Mouse (Mus musculus): ENCODE data around the gene Alox8.

Gene Alox8

DNA sequence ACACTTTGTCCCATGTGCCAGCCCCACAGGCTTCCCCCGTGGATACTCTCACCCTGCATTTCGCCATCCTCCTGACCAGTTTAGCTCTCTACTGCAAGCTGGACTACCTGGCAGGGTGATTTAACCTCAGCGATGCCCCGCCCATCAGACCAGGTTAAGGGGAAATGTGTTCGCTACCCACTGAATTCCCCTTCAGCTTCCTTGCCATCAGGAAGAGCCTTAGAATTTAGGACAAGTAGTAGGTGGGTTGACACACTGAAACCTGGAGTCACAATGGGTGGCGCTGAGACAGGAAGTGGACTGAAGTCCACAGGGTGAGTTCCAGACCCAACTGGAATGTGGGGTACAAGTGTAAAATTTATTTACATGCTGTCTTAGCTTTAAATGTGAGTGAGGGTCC lies at the start of gene Alox8:
Gene Alox8 (minus strand): TSS at position 101 of the 400 bp plus-strand sequence.
- no peak for DNase-seq (ENCODE audit: low spot score)

GRCm38 (mm10) chr11:69245643-69246042 lies 48.0 kb upstream of the Alox8 start:
- DNase-seq (ENCODE audit: low spot score) = no peak

DNA sequence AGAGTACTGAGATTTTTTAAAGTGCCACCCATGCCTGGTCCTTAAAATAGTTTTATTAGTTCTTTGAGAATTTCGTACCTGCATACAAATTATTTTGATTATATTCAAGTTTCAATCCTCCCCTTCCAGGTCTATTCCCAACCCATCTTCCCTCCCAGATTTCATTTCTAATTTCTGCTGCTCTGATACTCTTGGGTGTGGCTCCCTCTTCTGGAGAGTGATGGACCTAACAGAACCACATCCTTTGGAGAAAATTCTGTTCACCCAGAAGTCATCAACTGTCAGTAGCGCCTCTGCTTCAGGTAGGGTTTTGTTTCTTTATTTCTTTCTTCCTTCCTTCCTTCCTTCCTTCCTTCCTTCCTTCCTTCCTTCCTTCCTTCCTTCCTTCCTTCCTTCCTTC lies 47.3 kb upstream of the Alox8 start:
- no peak for DNase-seq (ENCODE audit: low spot score)

DNA sequence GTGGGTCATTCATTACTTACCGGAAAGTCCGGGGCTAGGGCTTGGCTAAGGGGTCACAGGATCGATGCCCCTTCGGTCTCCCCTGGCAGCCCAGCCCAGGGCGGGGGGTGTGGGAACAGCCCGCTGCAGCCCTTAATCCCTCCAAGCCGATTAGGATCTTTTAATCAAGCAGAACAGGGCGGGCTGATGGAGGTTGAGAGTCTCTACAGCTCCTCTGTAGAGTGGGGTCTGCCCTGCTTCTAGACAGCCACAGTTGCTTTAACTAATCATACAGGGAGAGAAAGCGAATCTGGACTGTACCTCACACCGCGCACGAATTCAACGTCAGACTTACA lies 39.2 kb upstream of the Alox8 start, which contains the start of gene Gucy2e:
Gene Gucy2e (minus strand): TSS at position 111 of the 335 bp plus-strand sequence.
- DNase-seq (ENCODE audit: low spot score) = no peak

- DNase-seq (ENCODE audit: low spot score) = no peak
Observed at GRCm38 (mm10) chr11:69236061-69236925, 38.6 kb upstream of the Alox8 start.

DNA sequence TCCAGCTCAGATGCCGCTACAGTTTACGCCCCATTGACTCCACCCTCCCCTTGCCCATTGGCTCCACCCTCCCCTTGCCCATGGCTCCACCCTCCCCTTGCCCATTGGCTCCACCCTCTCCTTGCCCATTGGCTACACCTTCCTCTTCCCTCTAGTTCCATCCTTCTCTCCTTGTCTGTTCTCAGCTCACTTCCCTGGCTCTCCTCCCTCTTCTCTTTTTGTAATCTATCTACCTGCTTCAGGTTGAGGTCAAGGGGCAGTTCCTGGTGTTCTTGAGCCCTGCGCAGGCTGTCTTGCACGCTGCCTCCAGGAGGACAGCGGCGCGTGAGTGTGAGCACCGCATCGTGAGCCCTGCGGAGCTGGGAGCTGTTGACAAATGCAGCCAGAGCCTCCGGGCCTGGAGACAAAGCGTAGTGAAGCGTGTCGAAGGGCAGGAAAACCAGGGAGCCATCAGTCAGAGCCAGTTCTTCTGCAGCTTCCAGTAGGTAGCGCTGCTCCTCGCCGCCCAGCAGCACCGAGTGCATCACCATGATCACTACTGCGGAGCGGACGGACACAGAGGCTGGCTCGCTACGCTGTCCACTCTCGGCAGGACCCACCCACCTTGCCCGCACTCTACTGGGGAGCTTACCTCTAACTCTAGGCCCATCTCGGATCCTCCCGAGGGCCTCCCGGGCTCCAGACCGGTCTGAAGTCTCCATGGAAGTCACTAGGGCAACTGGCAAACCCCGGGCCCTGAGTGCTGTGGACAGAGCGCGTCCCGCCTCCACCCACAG lies 37.8 kb upstream of the Alox8 start:
- peak; percentile 75 for DNase-seq (ENCODE audit: low spot score)

DNA sequence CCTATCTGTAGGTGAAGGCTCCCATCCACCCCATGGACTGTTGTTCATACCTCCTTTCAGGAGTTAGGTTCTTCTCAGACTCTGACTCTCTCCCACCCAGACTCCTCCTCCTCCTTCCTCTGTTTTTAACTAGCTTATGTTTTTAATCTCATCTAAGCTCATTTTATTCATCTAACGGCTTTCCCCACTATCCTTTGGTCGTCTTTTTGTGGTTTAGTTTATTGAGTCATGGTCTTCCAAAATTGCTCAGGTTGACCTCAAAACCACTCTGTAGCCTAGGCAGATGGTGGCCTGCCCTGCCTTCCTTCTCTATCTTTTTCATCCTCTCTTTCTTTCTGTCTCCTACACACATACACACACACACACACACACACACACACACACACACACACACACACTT lies 35.5 kb upstream of the Alox8 start:
- no peak for DNase-seq (ENCODE audit: low spot score)

DNA sequence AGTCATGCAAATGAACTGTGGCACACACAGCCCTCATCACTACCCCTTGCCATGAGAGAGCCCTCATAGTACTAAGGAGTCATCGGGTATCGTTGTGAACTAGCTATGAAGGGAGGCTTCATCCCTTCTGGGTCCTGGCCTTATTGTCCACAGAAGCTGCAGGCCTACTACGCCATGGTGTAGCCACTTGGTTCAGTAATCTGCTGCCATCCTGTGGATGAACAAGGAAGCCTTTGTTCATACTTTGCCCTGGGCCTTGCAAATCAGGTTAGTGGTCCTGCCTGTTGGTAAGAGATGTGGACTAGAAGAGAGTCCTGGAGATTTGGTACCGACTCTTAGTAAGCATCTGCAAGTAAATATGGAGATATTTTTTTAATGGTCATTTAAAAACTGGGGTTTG lies 32.8 kb upstream of the Alox8 start:
- no peak for DNase-seq (ENCODE audit: low spot score)

GRCm38 (mm10) chr11:69225715-69226114 lies 28.1 kb upstream of the Alox8 start:
- no peak for DNase-seq (ENCODE audit: low spot score)

DNA sequence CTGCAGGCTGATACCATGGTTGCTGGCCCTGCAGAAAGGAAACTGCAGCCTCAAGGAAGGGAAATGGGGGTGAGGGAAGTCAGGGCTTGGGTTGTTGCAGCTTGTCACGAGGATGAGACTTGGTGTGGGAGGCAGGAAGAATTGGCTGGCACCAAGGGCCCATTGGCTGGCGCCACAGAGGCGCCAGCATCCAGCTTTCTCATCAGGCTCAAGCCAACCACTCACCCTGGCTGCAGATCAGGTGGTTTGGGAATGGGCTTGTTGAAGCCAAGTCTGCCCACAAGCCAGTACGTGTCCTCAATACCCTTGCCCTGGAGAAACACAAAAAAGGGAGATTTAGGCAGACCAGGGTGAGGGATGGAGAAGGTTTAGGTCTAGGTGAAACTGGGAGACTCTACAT lies 25.5 kb upstream of the Alox8 start:
- no peak for DNase-seq (ENCODE audit: low spot score)

- no peak for DNase-seq (ENCODE audit: low spot score)
Observed at GRCm38 (mm10) chr11:69221070-69221469, 23.4 kb upstream of the Alox8 start.

DNA sequence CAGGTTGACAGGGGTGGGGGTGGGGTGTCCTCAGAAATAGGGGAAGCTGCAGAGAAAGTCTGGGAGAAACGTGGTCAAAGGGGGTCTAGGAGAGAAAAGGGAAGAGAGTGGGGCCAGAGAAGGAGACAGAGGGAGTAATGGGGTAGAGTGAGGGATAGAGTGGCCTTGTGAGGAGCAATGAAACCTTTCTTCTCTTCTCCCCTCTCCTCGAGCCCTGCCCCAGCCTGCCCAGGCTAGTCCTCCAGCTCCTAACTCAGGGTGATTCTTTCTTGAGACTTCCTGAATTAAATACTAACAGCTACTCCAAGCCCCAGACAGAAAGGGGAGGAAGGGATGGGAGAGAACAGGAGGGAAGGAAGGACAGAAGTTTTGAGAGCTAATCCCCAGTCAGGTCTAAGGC lies 21.0 kb upstream of the Alox8 start:
- no peak for DNase-seq (ENCODE audit: low spot score)

DNA sequence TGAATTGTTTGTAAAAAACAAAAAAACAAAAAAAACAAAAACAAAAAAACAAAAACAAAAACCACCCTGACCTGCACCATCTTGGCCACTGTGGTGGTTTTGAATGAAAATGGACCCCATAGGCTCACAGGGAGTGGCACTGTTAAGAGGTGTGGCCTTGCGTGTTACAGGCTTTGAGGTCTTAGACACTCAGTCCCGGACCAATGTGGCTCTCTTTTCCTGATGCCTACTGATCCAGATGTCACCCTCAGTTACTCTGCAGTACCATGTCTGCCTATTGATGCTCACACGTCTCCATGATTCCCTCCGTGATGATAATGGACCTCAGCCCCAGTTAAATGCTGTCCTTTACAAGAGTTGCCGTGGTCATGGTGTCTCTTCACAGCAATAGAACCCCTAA lies 19.8 kb upstream of the Alox8 start:
- no peak for DNase-seq (ENCODE audit: low spot score)

GRCm38 (mm10) chr11:69211431-69211830 lies 13.8 kb upstream of the Alox8 start:
- no peak for DNase-seq (ENCODE audit: low spot score)

DNA sequence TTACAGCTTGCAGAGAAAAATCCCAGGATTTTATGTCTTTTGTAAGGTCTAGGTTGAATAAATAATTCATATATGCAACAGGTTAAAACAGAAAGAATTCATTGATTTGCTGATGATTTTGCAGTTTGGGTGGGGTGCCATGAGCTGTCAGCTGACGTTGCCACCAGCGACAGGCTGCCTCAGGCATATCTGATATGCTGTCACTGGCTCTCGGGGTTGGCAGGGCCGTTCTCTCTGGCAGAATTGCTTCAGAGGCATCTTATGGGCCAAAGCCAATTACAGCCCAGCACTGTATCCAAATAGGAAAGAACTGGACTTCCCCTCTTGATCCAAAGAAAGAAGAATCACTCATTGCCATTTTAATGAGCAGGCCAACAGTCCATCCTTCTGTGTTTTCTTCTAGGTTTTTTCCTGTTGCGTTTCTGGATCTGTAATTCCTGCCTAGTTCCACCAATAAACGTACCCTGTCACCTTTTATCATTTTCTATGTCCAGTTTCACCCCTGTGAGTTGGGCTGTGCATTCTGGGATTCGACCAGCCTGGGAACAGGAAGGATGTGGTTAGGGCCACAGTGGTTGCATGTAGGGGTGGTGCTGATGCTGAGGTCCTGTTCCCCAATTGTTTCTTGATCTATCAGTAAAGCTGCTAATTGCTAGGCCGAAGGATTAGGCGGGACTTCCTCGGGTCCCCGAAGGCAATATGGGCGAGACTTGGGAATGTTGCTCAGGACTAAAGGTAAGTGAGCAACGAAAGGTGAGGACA lies 5.0 kb upstream of the Alox8 start:
- no peak for DNase-seq (ENCODE audit: low spot score)

- DNase-seq (ENCODE audit: low spot score) = no peak
Observed at GRCm38 (mm10) chr11:69200231-69200630, 2.6 kb upstream of the Alox8 start.

DNA sequence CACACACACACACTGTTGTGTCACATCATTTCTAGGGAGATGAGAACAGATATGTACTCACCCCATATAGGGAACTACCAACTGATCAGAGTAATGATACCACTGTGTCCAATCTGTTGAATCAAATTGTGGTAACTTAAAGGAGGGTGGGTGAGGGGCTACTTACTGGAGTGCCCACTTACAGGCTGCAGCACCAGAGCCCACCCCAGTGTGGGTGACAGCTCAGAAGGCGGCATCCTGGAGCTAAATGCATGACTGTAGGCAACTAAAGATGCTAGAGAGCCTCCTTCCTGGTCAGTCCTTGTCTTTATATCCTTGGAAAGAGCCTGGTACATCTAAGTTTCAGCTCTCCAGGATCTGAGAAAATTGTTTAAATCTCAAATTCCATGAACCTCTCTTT lies 1.6 kb upstream of the Alox8 start:
- no peak for DNase-seq (ENCODE audit: low spot score)

DNA sequence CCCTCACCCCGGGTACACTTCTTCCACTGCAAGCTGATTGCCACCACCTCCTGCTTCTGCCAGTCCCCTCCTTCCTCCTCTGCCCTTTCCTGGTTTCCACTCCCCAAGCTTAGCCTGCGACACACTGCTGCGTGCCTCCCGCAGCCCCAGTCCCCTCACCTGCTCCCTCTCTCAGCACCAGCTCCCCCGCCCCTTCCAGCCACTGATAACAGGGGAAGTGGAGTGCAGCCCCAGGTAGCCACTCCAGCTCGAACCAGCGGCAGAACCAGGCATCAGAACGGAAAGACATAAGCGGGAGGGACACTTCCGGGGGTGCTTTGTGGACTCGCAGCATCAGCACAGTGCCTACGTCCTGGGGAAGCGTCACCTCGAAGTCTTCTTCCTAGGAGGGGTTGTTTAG lies 449 bp downstream of the Alox8 start:
- no peak for DNase-seq (ENCODE audit: low spot score)

GRCm38 (mm10) chr11:69196766-69197165 lies 877 bp downstream of the Alox8 start:
- DNase-seq (ENCODE audit: low spot score) = no peak

DNA sequence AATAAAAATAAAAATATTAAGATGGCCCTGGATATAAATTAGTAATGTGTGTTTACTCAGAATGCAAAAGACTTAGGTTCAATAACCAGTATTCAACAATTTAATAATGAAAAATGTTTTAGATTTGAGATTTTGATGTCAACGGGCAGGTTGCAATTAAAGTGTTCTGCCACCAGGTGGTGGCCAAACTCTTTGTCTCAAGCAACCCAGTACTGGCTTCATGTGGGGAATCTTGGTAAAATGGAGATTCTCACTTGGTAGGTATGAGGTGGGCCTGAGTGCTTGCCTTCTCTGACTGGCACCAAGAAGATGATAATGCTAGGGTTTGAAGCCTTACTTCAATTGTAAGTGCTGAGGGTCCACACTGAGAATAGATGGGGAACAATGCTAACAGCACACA lies 4.8 kb downstream of the Alox8 start:
- DNase-seq (ENCODE audit: low spot score) = peak; percentile 13

DNA sequence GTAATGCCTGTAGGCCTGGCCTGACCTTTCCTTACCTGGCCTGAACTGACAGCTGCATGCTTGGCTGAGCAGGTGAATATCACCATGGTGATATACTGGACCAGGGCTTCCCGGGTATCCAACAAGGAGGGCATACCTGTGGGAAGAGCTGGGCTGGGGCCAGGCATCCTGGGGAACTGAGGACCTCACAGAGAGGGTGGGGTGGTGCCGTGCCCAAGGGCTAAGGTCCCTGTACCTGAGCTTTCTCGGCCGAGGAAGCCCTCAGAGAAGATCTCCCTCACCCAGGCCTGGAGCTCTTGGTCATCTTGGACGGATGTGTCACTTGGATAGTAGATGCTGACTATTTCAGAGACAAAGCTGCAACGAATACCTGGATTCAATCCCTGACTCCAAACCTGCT lies 11.7 kb downstream of the Alox8 start:
- no peak for DNase-seq (ENCODE audit: low spot score)

GRCm38 (mm10) chr11:69185031-69185430 lies 12.6 kb downstream of the Alox8 start:
- DNase-seq (ENCODE audit: low spot score) = no peak

- no peak for DNase-seq (ENCODE audit: low spot score)
Observed at GRCm38 (mm10) chr11:69180120-69180519, 17.5 kb downstream of the Alox8 start.

Measured in c-Kit-positive CD71-positive TER-119-positive erythroid progenitor cells, embryonic 14.5 days (primary cell).